Mouse (Mus musculus) cerebellum, adult 2 months (tissue): ENCODE results near the gene Camkmt.

Experiments used
- CTCF ChIP-seq: fragments of 200-500 bp; IDR thresholded peaks from 2 replicates; pipeline ENCODE4 v1.5.1; 2011; ENCODE audit warnings: low read depth, mild to moderate bottlenecking, control low read depth, low read length, moderate library complexity, borderline replicate concordance; ENCODE audit not compliant: insufficient read depth
- POLR2A ChIP-seq: fragments of 200-500 bp; IDR thresholded peaks from 2 replicates; pipeline ENCODE4 v1.6.1; 2011; ENCODE audit warnings: low read length, control low read depth, borderline replicate concordance; ENCODE audit not compliant: insufficient read depth

GRCm38 (mm10) chr17:85311348-85311747, 221.0 kb downstream of the Camkmt start:
- TF ChIP-seq CTCF (no peak), POLR2A (no peak)
